Mouse (Mus musculus) frontal cortex, postnatal 36 days (tissue): ENCODE measurements around the gene Plxdc1.
A peak's percentile ranks its signal among the peaks of the same experiment; 100 is the strongest.
"Not testable (repeated sequence)": the region's sequence is repeated elsewhere in the genome, so short reads cannot be mapped to it uniquely, and the experiment has no call there.

Experiments used
- DNase-seq, 2 experiments: peaks; one replicate each; pipeline ENCODE4 v3.0.0; 2022; ENCODE audit warnings: low spot score in 2 of 2

The Plxdc1 gene

DNA sequence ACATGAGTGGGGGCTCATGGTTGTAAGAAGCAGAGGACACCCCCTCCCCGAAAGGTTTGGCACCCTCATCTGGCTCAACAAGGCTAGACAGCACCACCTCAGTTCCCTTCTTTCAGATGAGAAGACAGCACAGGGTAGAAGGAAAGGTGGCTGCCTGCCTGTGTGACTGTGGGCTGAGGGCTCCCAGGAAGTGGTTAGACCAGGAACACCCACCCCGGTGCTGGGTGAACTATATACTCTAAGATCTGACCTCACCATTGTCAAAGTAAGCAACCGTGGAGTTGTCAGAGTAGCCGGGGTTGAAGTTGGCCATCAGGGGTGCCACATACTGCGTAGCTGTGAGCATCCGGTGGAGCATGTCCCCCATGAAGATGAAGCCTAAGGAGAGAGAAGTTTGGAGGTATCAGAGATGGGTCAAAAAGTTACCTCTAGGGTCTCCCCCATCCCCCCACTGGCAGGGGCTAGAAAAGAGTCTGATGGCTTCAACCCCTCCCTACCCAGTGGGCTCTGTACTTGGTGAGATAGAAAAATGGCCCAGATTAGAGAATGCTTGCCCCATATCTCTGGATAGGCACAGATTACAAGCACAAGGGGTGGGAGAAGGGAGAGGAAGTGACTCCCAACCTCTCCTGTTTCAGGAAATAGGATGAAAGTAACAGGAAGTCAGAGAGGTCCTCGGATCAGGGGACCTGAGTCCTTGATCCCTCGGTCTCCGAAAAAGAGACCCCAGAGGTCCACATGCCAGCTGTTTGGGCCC lies 30.9 kb downstream of the Plxdc1 start:
- no peak for DNase-seq

DNA sequence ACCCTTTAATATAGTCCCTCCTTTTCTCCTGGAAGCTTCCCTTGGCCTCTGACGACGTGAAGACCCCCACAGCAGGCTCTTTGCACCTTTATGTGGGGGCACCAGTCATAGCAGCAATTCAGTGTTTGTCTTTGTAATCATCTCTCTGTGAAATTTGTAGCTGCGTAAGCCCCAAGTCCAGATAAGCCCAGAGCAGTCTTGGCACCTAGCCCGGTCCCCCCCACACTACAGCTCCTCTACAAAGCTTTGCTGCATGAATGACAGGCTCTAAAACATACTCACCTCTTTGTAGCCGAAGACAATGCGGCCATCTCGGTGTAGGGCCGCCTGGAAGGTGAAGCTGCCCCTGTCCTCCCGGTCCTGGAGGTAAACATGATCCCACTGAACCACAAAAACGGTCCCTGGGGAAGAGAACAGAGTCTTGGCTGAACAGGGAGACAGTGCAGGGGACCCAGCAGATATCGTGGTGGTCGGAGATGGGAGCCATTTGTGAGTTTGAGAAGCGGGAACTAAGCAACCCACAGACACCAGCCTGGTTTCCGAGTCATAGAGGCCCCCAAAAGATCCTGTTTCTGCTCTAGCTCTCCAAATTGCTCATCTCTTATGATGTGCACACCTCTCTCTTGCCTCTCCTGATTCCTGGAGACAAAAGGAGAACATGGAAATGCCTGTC lies 31.6 kb downstream of the Plxdc1 start:
- no peak for DNase-seq

GRCm38 (mm10) chr11:97953939-97954275 lies 32.3 kb downstream of the Plxdc1 start:
- no peak for DNase-seq

DNA sequence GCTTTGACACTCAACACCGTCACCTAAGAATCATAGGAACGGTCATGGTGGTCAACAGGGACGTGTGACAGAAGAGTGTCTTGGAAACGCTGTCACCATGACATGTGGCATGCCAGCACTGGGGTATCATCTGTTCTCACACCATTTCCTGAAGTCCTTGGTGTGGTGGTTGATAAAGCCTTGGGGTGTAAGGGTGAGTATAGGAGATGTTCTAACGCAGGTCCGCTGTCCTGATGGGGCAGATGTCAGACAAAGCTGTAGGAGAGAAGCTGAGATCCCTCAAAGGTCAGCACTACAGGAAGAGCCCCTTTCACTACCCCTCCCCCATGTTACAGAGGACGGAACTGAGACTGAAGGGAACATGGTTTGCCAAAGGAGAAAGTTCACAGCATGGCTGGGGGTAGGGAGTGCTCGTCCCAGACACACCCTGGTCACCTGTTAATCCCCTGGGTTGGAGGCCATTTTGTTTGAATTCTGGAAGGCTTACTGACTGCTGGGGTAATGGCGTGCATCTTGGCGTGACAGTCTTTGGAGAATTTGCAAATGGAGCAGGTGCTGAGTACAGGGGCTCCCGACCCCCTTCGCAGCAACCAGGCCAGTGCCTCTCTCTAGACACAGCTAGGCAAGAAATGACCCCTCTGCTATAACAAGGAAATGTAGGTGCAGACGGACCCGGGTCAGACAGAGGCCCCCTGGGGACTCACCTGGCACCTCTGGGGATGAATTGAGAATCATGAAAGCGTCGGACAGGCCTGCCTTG lies 32.9 kb downstream of the Plxdc1 start:
- no peak for DNase-seq

GRCm38 (mm10) chr11:97952367-97953006 lies 33.8 kb downstream of the Plxdc1 start:
- no peak for DNase-seq

GRCm38 (mm10) chr11:97949703-97950475 lies 36.4 kb downstream of the Plxdc1 start:
- no peak for DNase-seq

- no peak for DNase-seq
Measured at GRCm38 (mm10) chr11:97947426-97947825, 38.8 kb downstream of the Plxdc1 start.

GRCm38 (mm10) chr11:97945738-97946289 lies 40.4 kb downstream of the Plxdc1 start:
- not testable (repeated sequence) for DNase-seq

DNA sequence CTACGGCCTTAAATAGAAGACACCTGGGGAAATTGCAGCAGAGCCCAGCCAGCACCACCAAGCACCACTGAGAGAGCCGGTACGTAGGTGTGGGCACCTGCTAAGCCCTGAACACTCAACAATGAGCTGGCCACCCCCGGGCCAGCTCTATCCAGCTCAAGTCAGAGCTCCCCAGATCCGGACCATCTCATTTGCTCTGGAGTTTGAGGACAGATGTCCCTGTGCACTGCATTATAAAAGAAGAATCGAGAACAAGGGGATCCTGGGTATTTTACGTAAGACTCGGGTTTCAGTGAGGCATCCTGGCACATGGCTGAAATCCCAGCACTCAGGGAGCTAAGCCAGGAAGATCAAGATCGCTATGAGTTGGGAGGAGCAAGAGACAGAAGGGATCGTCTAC lies 41.2 kb downstream of the Plxdc1 start:
- peak in 1 of 2 experiments; percentile 19 for DNase-seq

GRCm38 (mm10) chr11:97943256-97943655 lies 43.0 kb downstream of the Plxdc1 start:
- DNase-seq, result no peak

GRCm38 (mm10) chr11:97942420-97943111 lies 43.7 kb downstream of the Plxdc1 start:
- DNase-seq, result no peak

DNA sequence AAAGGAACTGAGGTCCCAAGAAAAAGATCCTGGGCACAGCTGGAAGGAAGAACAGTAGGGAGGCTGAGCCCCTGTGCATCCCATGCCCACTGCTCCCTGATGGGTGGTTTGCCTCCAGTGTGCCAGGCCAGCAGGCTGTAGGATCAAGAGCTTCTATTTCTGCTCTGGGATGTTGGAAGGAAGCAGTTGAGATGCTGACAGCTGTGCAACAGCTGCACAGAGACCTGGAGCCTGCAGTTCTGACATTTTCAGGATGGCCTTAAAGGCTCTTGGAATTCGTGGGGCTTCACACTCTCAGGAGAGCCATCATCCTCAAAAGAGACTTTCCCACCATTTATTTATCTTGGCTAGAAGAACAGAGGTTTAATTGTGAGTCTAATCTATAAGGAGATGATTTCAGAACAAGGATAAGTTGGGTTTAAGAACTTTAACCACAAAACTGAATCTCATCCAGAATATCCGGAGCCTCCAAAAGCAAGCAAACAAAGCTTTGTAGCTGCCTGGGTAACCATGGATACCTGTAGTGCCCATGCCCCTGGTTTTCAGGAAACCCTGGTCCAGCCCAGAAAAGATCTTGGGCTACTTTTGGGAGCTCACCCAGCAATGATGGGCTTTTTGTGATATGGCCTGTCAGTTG lies 48.7 kb downstream of the Plxdc1 start:
- DNase-seq, result no peak

- DNase-seq, result peak in 1 of 2 experiments; percentile 39
Measured at GRCm38 (mm10) chr11:97936758-97937157, 49.5 kb downstream of the Plxdc1 start.

GRCm38 (mm10) chr11:97935913-97936575 lies 50.2 kb downstream of the Plxdc1 start:
- no peak for DNase-seq

DNA sequence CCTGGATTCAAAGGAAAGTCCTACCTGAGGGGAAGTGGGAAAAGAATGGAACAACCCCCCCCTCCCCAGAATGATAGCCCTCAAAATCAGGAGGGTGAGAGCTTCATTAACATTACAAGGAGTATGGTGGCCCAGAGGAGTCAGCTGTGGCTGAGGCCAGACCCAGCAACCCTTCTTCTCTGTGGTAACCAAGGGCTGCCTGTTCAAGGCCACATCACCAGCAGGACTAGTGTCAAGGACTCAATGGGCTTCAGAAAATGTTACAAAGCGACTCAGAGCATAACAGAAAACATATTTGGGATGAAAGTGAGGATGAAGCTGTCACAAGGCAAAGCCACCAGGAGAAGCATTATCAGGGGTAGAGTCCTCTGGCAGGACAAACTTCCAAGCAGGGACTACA lies 52.7 kb downstream of the Plxdc1 start:
- DNase-seq, result no peak

GRCm38 (mm10) chr11:97928905-97929304 lies 57.3 kb downstream of the Plxdc1 start:
- no peak for DNase-seq

- no peak for DNase-seq
Measured at GRCm38 (mm10) chr11:97924217-97924616, 62.0 kb downstream of the Plxdc1 start.

- DNase-seq, result no peak
Measured at GRCm38 (mm10) chr11:97923639-97924038, 62.6 kb downstream of the Plxdc1 start.

DNA sequence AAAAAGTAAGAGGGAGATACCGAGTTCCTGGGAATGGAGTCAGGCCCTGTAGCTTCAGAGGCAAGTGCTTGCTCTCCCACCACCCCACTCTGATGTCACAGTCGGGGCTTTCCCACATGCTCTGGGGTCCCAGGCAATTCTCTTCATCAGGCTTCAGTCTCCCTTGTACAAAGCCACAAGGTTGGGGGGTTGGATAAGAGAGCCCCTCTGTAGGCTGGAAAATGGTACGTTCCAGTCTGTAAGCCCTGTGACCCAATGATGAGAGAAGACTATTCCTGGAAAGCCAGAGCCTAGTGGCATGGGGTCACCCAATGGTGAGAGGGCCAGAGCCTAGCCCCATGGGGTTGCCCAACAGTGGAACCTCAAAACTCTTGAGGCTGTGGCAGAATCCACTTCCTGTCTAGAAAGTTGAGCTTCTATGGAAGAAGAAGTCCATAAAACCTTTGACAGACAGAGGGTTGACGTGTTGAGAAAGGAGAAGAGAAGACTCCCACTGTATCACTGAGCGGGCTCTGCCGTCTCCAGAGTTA lies 70.2 kb downstream of the Plxdc1 start:
- DNase-seq, result no peak
